Mouse (Mus musculus) CH12.LX (cell line): ENCODE measurements around the gene 5330417H12Rik. TPM values are rescaled to one million over a fixed set of nuclear protein-coding genes. Genes with fewer than 3 reads are reported as not detected.

Source experiments
- DNase-seq: peaks from one replicate; pipeline ENCODE4 v3.0.0-alpha.2; 2013; ENCODE audit errors: extremely low read depth
- H3K27ac ChIP-seq: 2 replicates; pipeline ENCODE4 v1.5.1; 2012; ENCODE audit warnings: low read depth, mild to moderate bottlenecking, control low read depth, moderate library complexity; ENCODE audit not compliant: insufficient read depth
- H3K27me3 ChIP-seq: replicated peaks from 2 replicates; pipeline ENCODE3; 2012; ENCODE audit warnings: inconsistent platforms
- H3K36me3 ChIP-seq, 2 experiments: replicated peaks in 1 of 2; 2 replicates each; pipeline versions ENCODE3 to v1.6.1; 2012; ENCODE audit warnings: inconsistent platforms in 1 of 2, low read length in 1 of 2, mild to moderate bottlenecking in 1 of 2, mixed read lengths in 1 of 2, moderate library complexity in 1 of 2; ENCODE audit not compliant: control insufficient read depth in 1 of 2, insufficient read depth in 1 of 2
- H3K4me1 ChIP-seq, 2 experiments: 2 replicates each; pipeline ENCODE4 v1.6.1; 2012; ENCODE audit warnings: inconsistent platforms in 1 of 2, moderate library complexity in 1 of 2; ENCODE audit not compliant: insufficient read depth in 2 of 2, control insufficient read depth in 1 of 2
- H3K4me2 ChIP-seq: 2 replicates; pipeline ENCODE4 v1.6.1; 2012; ENCODE audit warnings: low read depth, mild to moderate bottlenecking, control low read depth; ENCODE audit not compliant: poor library complexity, insufficient read depth, severe bottlenecking
- H3K4me3 ChIP-seq, 3 experiments: fragments of 150-350 bp in 1 of 3; sonication (generic) in 1 of 3; replicated peaks in 1 of 3; 2 replicates each; pipeline versions ENCODE3 to v1.5.1; 2011 to 2012; ENCODE audit warnings: low read depth in 2 of 3, low read length in 2 of 3, mild to moderate bottlenecking in 2 of 3, moderate library complexity in 2 of 3, control low read depth in 1 of 3, improper control_type of control experiment in 1 of 3, inconsistent platforms in 1 of 3, mixed read lengths in 1 of 3; ENCODE audit not compliant: poor library complexity in 1 of 3
- H3K79me2 ChIP-seq: replicated peaks from 2 replicates; pipeline ENCODE4 v1.6.1; 2012; ENCODE audit warnings: mild to moderate bottlenecking, moderate library complexity; ENCODE audit not compliant: control insufficient read depth, poor library complexity, insufficient read depth, severe bottlenecking; ENCODE audit errors: extremely low read depth
- H3K9ac ChIP-seq: 2 replicates; pipeline ENCODE4 v1.6.1; 2012; ENCODE audit warnings: low read depth, mild to moderate bottlenecking, control low read depth, moderate library complexity; ENCODE audit not compliant: insufficient read depth
- H3K9me3 ChIP-seq: replicated peaks from 2 replicates; pipeline ENCODE3; 2012; ENCODE audit warnings: low read length, inconsistent platforms, mixed read lengths
- BHLHE40 ChIP-seq: IDR thresholded peaks from 2 replicates; pipeline ENCODE4 v1.6.1; 2011; ENCODE audit warnings: mild to moderate bottlenecking, low read depth, low read length, improper control_type of control experiment
- GABPA ChIP-seq: IDR thresholded peaks from 2 replicates; pipeline ENCODE4 v1.6.1; 2012; ENCODE audit warnings: low read depth, low read length, improper control_type of control experiment, inconsistent platforms; ENCODE audit not compliant: insufficient replicate concordance
- HCFC1 ChIP-seq: IDR thresholded peaks from 2 replicates; pipeline ENCODE4 v1.6.1; 2012; ENCODE audit warnings: low read depth, mild to moderate bottlenecking, inconsistent platforms, low read length, improper control_type of control experiment
- JUN ChIP-seq: IDR thresholded peaks from 2 replicates; pipeline ENCODE4 v1.6.1; 2011; ENCODE audit warnings: low read depth, mild to moderate bottlenecking, low read length, improper control_type of control experiment, moderate library complexity; ENCODE audit not compliant: insufficient read depth
- KAT2A ChIP-seq: IDR thresholded peaks from 2 replicates; pipeline ENCODE4 v1.6.1; 2012; ENCODE audit warnings: low read length, improper control_type of control experiment, inconsistent platforms; ENCODE audit not compliant: insufficient replicate concordance
- MAFK ChIP-seq: IDR thresholded peaks from 2 replicates; pipeline ENCODE4 v1.6.1; 2011; ENCODE audit warnings: low read length, improper control_type of control experiment; ENCODE audit not compliant: insufficient replicate concordance
- MAZ ChIP-seq: IDR thresholded peaks from 2 replicates; pipeline ENCODE4 v1.6.1; 2012; ENCODE audit warnings: low read depth, mild to moderate bottlenecking, inconsistent platforms, low read length, improper control_type of control experiment, moderate library complexity
- MEF2A ChIP-seq: IDR thresholded peaks from 2 replicates; pipeline ENCODE4 v1.6.1; 2014; ENCODE audit warnings: low read depth, mild to moderate bottlenecking, inconsistent platforms, low read length, improper control_type of control experiment, borderline replicate concordance
- MXI1 ChIP-seq: IDR thresholded peaks from 2 replicates; pipeline ENCODE4 v1.6.1; 2011; ENCODE audit warnings: mild to moderate bottlenecking, low read depth, low read length, improper control_type of control experiment
- MYC ChIP-seq: IDR thresholded peaks from 2 replicates; pipeline ENCODE4 v1.6.1; 2011; ENCODE audit warnings: low read depth, mild to moderate bottlenecking, improper control_type of control experiment, low read length
- NELFE ChIP-seq: IDR thresholded peaks from 2 replicates; pipeline ENCODE4 v1.6.1; 2011; ENCODE audit warnings: low read depth, low read length, improper control_type of control experiment
- POLR2AphosphoS2 ChIP-seq: IDR thresholded peaks from 2 replicates; pipeline ENCODE4 v1.6.1; 2011; ENCODE audit warnings: low read depth, low read length, improper control_type of control experiment
- TCF12 ChIP-seq: IDR thresholded peaks from 2 replicates; pipeline ENCODE4 v1.6.1; 2014; ENCODE audit warnings: low read depth, mild to moderate bottlenecking, inconsistent platforms, low read length, improper control_type of control experiment
- USF1 ChIP-seq: IDR thresholded peaks from 2 replicates; pipeline ENCODE4 v1.6.1; 2014; ENCODE audit warnings: low read depth, mild to moderate bottlenecking, inconsistent platforms, low read length, improper control_type of control experiment
- USF2 ChIP-seq: conservative IDR thresholded peaks from 2 replicates; pipeline ENCODE4 v1.6.1; 2011; ENCODE audit warnings: low read depth, low read length, improper control_type of control experiment
- ZC3H11A ChIP-seq: IDR thresholded peaks from 2 replicates; pipeline ENCODE4 v1.6.1; 2012; ENCODE audit warnings: low read depth, mild to moderate bottlenecking, inconsistent platforms, low read length, improper control_type of control experiment
- ZMIZ1 ChIP-seq: IDR thresholded peaks from 2 replicates; pipeline ENCODE4 v1.6.1; 2012; ENCODE audit warnings: low read depth, mild to moderate bottlenecking, inconsistent platforms, low read length, improper control_type of control experiment
- ZNF384 ChIP-seq: IDR thresholded peaks from 2 replicates; pipeline ENCODE4 v1.6.1; 2012; ENCODE audit warnings: low read depth, low read length, improper control_type of control experiment, inconsistent platforms
- dilution Hi-C: fragments of 300-500 bp; cut with MboI; formaldehyde crosslinking; loops from 2 replicates; pipeline ENCODE4 v1.14.3; 2020; ENCODE audit warnings: low sequenced_read_pairs; ENCODE audit not compliant: extremely low pct_unique_long_range_greater_than_20kb, extremely low pct_ligation_motif_present
- in situ Hi-C: fragments of 300-500 bp; cut with MboI; formaldehyde crosslinking; loops from 3 replicates; pipeline ENCODE4 v1.14.3; 2019; ENCODE audit warnings: low sequenced_read_pairs, low pct_ligation_motif_present, low pct_unique_long_range_greater_than_20kb, mixed read lengths
- polyA plus RNA-seq: library from polyadenylated mRNA; unstranded; fragments of >175 nt; gene quantifications from 2 replicates; pipeline ENCODE4 v1.2.1, GENCODE M21; 2012; ENCODE audit warnings: low read depth; ENCODE audit not compliant: insufficient read length
- total RNA-seq, 2 experiments: library from RNA; depleted of rRNA; stranded (reverse); fragments of 300-350 nt in 1 of 2; fragments of >200 nt in 1 of 2; gene quantifications; 2 replicates each; pipeline ENCODE4 v1.2.3; 2012 to 2014

Gene 5330417H12Rik
- total and polyA plus RNA-seq, 3 experiments, result not detected

- H3K79me2 ChIP-seq, result peaks cover 7% of the 10 kb centered on the region
- H3K4me2 ChIP-seq, result no peak overlapping the region
- no peak overlapping the region for H3K9ac ChIP-seq
- H3K9me3 ChIP-seq, result peaks cover 15% of the 10 kb centered on the region
- no peak overlapping the region for H3K4me3 ChIP-seq
- peaks cover 44 to 78% of the 10 kb centered on the region in 2 experiments for H3K36me3 ChIP-seq
- H3K27me3 ChIP-seq, result no peaks in the 10 kb centered on the region
- H3K27ac ChIP-seq, result no peak overlapping the region
- dilution Hi-C loops (no loop called here), in situ Hi-C loops (no loop called here)
- TF ChIP-seq ZMIZ1, result no peak
- no peak for TF ChIP-seq MEF2A
- no peak for TF ChIP-seq TCF12
- no peak for TF ChIP-seq POLR2AphosphoS2
- no peak for TF ChIP-seq MYC
- no peak for TF ChIP-seq NELFE
- no peak for DNase-seq
- H3K4me1 ChIP-seq, result peaks cover 0 to 21% of the 10 kb centered on the region in 2 experiments; a peak in 3 of 4 replicates
Observed at GRCm38 (mm10) chr7:107642586-107643275, 17.8 kb upstream of the 5330417H12Rik start.

DNA sequence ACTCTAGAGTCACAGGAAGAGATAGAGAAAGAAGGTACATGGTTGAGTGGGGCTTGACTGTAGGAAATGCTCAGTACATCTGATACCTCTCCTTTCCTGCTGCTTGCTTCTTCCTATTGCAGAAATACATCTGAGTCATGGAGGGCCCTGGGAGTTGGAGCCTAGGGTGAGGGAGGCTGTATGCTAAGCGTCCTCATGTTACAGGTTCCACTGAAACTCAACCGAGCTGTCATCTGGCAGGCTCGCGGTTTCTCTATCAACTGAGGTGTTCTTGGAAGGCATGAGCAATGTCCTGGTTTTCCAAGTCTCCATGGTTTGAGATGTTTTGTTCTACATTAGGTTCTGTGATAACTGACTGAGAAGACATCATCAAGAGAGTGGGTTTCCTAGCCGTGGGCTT, 13.1 kb upstream of the 5330417H12Rik start:
- Histone ChIP-seq H3K36me3 (peaks cover 38 to 96% of the 10 kb centered on the region in 2 experiments), H3K9ac (no peak overlapping the region), H3K9me3 (no peaks in the 10 kb centered on the region), H3K4me1 (peaks cover 0 to 23% of the 10 kb centered on the region in 2 experiments; a peak in 2 of 4 replicates), H3K4me3 (no peak overlapping the region), H3K27me3 (no peaks in the 10 kb centered on the region), H3K27ac (no peak overlapping the region), H3K4me2 (no peak overlapping the region), H3K79me2 (peaks cover 6% of the 10 kb centered on the region)
- in situ Hi-C loops (no loop called here), dilution Hi-C loops (no loop called here)
- TF ChIP-seq USF2 (no peak), KAT2A (no peak), USF1 (no peak), POLR2AphosphoS2 (no peak), GABPA (no peak), JUN (no peak), ZC3H11A (no peak), ZNF384 (no peak), HCFC1 (no peak), MXI1 (no peak), BHLHE40 (no peak), TCF12 (no peak), MAZ (no peak), MAFK (no peak)
- no peak for DNase-seq
